Mouse (Mus musculus) midbrain, embryonic 10.5 days (tissue): ENCODE measurements at regions not wholly inside any gene's neighbourhood (a gene's known extent, or its start where the extent isn't known, plus 50 kb on each side); places are given as distances from the start of the nearest gene placed in this dataset.

Experiments used
- DNase-seq: peaks from one replicate; pipeline ENCODE4 v3.0.0-alpha.2; 2017; ENCODE audit warnings: low spot score
- H3K27ac ChIP-seq: fragments of 300-500 bp; sonication (generic); replicated peaks from 2 replicates; pipeline ENCODE4 v1.5.1; 2016; ENCODE audit warnings: mild to moderate bottlenecking
- H3K27me3 ChIP-seq: fragments of 300-500 bp; sonication (generic); 2 replicates; pipeline ENCODE4 v1.6.1; 2016; ENCODE audit warnings: low read depth, mild to moderate bottlenecking; ENCODE audit not compliant: poor library complexity, severe bottlenecking
- H3K36me3 ChIP-seq: fragments of 300-500 bp; sonication (generic); 2 replicates; pipeline ENCODE4 v1.6.1; 2016; ENCODE audit warnings: mild to moderate bottlenecking, moderate library complexity
- H3K4me1 ChIP-seq: fragments of 300-500 bp; sonication (generic); 2 replicates; pipeline ENCODE4 v1.6.1; 2016
- H3K4me3 ChIP-seq: fragments of 300-500 bp; sonication (generic); 2 replicates; pipeline ENCODE4 v1.5.1; 2016; ENCODE audit warnings: mild to moderate bottlenecking, moderate library complexity
- H3K9me3 ChIP-seq: fragments of 300-500 bp; sonication (generic); replicated peaks from 2 replicates; pipeline ENCODE4 v1.6.1; 2016; ENCODE audit warnings: mild to moderate bottlenecking
- WGBS: fragments of 180-500 bp; shearing (Covaris S2); methylation state at CpG from one replicate; pipeline ENCODE4 v1.1.7; 2016; 5-methylcytosine and 5-hydroxymethylcytosine counted together

DNA sequence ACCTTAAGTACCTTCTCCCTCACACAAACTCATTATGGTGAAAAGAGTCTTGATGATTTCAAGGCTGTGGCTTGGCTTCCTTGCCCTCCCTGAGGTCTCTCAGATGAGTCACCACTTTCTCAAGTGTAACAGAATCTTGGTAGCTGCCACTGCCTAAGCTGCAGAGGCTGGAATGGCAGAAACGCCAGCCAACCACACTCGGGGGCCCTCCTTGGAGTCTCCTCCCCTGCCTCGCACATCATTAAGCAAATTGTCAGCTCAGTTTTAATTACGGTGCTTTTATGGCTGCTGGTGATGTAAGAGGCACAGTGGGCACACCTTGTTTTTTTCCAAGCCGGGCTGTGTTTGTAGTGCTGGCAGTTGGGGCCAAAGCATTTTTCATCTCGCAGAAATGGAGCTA is 306.9 kb upstream of the 4930412O13Rik start:
- Histone ChIP-seq H3K4me3 (no peak overlapping the region), H3K27me3 (no peaks in the 10 kb centered on the region), H3K36me3 (no peaks in the 10 kb centered on the region), H3K9me3 (no peaks in the 10 kb centered on the region), H3K4me1 (no peaks in the 10 kb centered on the region), H3K27ac (no peak overlapping the region)
- 76% methylated on average over 6 of the region's 6 CpGs for WGBS
- no peak for DNase-seq

GRCm38 (mm10) chr2:9574651-9575050 is 306.4 kb upstream of the 4930412O13Rik start:
- Histone ChIP-seq H3K4me3 (no peak overlapping the region), H3K27me3 (no peaks in the 10 kb centered on the region), H3K9me3 (no peaks in the 10 kb centered on the region), H3K4me1 (no peaks in the 10 kb centered on the region), H3K36me3 (no peaks in the 10 kb centered on the region), H3K27ac (no peak overlapping the region)
- no peak for DNase-seq
- 93% methylated on average over 5 of the region's 5 CpGs for WGBS

DNA sequence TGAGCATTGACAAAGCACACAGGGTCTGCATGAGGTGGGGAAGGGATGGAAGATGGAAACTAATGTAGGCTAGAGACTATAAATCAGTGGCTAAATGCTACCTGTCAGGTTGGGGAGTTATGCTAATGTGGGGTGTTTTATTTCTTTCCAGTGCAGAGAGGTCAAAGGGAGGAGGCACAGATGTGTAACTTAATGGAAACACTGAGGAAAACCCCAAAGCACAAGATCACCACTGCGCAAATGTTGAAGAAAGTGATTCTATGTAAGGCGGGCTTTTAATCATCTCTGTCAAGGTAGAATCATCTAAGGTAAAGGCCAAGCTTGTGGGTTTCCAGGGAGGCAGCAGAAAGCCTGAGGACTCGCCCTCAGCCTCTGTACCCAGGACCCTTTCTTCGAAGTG is 303.2 kb upstream of the 4930412O13Rik start:
- DNase-seq: no peak
- 88% methylated on average over 4 of the region's 4 CpGs for WGBS
- no peak overlapping the region for H3K4me3 ChIP-seq

DNA sequence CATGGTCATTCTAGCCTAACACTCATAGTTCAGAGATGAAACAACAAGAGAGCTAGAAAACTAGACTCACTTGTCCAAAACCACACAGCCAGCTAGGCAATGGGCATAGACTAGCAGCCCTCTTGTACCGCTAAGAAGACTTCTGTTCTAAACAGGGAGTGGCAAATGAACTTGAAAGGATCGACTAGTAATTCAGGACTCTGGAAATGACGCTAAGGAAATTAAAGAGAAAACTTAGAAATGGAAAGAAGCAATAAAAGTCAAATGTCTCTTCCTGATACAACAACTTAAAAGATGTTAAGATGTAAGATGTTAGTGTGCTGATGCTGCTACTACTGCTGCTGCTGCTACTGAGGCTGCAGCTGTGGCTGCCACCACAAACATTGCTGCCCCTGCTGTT is 293.7 kb upstream of the 4930412O13Rik start:
- WGBS: 93% methylated on average over 3 of the region's 3 CpGs
- Histone ChIP-seq H3K9me3 (no peaks in the 10 kb centered on the region), H3K36me3 (no peaks in the 10 kb centered on the region), H3K4me1 (no peaks in the 10 kb centered on the region), H3K4me3 (no peak overlapping the region), H3K27ac (no peak overlapping the region), H3K27me3 (no peaks in the 10 kb centered on the region)
- no peak for DNase-seq

More for the DNA sequence above, 303.2 kb upstream of the 4930412O13Rik start:
- Histone ChIP-seq H3K27ac (no peak overlapping the region), H3K27me3 (no peaks in the 10 kb centered on the region), H3K4me1 (no peaks in the 10 kb centered on the region), H3K9me3 (no peaks in the 10 kb centered on the region), H3K36me3 (no peaks in the 10 kb centered on the region)

DNA sequence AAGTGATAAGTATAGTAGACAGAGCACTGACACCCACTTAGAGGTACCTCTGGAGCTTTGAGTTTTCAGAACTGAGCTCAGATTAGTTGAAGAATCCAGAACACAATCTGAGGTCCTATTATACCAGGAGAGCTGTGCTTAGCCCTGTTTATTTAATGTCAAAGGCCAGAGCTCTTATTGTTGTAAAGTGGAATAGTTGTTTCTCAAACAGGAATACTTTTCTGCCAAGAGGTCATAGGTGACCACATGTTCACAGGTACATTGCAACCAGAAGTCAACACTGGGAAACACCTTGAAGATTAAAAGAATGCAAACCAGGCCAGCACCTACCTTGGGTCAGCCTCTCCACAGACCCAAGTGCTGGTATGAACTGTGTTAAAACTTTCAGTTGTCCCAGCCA is 291.9 kb upstream of the 4930412O13Rik start:
- Histone ChIP-seq H3K27me3 (no peaks in the 10 kb centered on the region), H3K4me3 (no peak overlapping the region), H3K27ac (no peak overlapping the region), H3K4me1 (peaks cover 3% of the 10 kb centered on the region; the same call in 1 of the 2 replicates), H3K36me3 (no peaks in the 10 kb centered on the region), H3K9me3 (no peaks in the 10 kb centered on the region)
- DNase-seq: no peak

GRCm38 (mm10) chr2:9592531-9592930 is 288.5 kb upstream of the 4930412O13Rik start:
- WGBS: 90% methylated on average over 1 of the region's 1 CpGs
- Histone ChIP-seq H3K36me3 (no peaks in the 10 kb centered on the region), H3K4me3 (no peak overlapping the region), H3K4me1 (peaks cover 3% of the 10 kb centered on the region; the same call in 1 of the 2 replicates), H3K27me3 (no peaks in the 10 kb centered on the region), H3K27ac (no peak overlapping the region), H3K9me3 (no peaks in the 10 kb centered on the region)
- no peak for DNase-seq

DNA sequence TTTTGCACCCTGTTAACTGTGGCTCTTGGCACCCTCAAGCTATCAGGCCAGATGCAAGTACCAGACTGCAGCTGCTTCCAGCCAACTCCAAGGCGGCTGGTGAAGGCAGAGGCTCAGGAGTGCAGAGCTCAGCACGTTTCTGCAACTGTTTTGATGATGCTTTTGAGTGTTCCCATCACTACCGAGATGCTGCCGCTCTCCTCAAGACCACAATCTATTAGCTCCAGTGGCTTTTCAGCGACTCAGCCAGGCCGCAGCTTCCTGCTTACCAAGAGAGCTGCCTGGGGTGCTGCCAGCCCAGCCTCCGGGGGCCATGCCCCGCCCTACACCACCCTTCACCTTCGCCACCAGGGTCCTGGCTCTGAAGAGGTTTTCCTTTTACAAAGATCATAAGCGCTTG is 287.1 kb upstream of the 4930412O13Rik start:
- H3K27me3 ChIP-seq: no peaks in the 10 kb centered on the region
- H3K9me3 ChIP-seq: no peaks in the 10 kb centered on the region
- H3K36me3 ChIP-seq: no peaks in the 10 kb centered on the region
- no peak overlapping the region for H3K27ac ChIP-seq
- H3K4me3 ChIP-seq: no peak overlapping the region
- no peak for DNase-seq
- peaks cover 3% of the 10 kb centered on the region; the same call in 1 of the 2 replicates for H3K4me1 ChIP-seq
- WGBS: 39% methylated on average over 10 of the region's 10 CpGs

- no peak overlapping the region for H3K27ac ChIP-seq
- H3K36me3 ChIP-seq: no peaks in the 10 kb centered on the region
- no peak overlapping the region for H3K4me3 ChIP-seq
- DNase-seq: no peak
- no peaks in the 10 kb centered on the region for H3K9me3 ChIP-seq
- 75% methylated on average over 8 of the region's 8 CpGs for WGBS
- H3K4me1 ChIP-seq: peaks cover 3% of the 10 kb centered on the region; the same call in 1 of the 2 replicates
- H3K27me3 ChIP-seq: no peaks in the 10 kb centered on the region
Measured at GRCm38 (mm10) chr2:9595236-9595850, 285.7 kb upstream of the 4930412O13Rik start.

DNA sequence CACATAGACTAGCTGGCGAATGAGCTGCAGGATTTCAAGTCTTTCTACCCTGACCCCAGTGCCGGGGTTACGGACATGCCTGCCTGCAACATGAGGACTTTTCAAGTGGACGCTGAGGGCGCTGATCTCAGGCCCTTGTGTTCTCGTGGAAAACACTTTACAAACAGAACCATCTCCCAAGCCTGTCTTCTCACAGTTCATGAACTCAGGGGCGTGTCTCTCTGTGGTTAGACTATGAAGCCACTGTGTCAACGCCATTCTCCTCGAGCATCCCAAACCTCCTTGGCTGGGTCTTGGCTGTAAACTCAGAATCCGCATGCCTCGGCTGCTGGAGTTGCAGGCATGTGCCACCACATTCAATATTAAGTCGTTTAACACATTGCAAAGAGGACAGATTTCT is 284.9 kb upstream of the 4930412O13Rik start:
- Histone ChIP-seq H3K9me3 (no peaks in the 10 kb centered on the region), H3K27me3 (no peaks in the 10 kb centered on the region), H3K4me3 (no peak overlapping the region), H3K36me3 (no peaks in the 10 kb centered on the region), H3K4me1 (peaks cover 3% of the 10 kb centered on the region; the same call in 1 of the 2 replicates), H3K27ac (no peak overlapping the region)
- 81% methylated on average over 12 of the region's 12 CpGs for WGBS
- DNase-seq: no peak

DNA sequence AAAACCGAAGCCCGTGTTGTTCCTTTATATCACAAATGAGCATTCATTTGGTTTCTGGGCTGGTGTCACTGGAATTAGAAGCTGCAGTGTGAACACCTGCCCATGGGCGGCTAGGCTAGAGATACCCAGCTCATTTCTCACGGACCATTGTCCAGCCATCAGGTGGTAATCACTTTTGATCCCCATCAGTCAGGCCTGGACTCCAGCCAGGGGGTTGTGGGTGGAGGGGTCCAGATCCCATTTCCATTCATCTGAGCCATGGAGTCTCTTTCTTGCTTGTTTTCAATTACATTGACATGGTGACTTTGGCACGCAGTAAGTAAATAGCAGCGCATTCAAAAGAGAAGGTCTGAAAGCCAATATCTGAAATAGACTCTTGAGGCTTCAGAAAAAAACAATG is 276.1 kb upstream of the 4930412O13Rik start:
- Histone ChIP-seq H3K27ac (no peak overlapping the region), H3K4me3 (no peak overlapping the region), H3K4me1 (peaks cover 14% of the 10 kb centered on the region), H3K27me3 (no peaks in the 10 kb centered on the region), H3K36me3 (no peaks in the 10 kb centered on the region), H3K9me3 (no peaks in the 10 kb centered on the region)
- 85% methylated on average over 6 of the region's 6 CpGs for WGBS
- DNase-seq: no peak

GRCm38 (mm10) chr2:9607547-9607946 is 273.5 kb upstream of the 4930412O13Rik start:
- Histone ChIP-seq H3K36me3 (no peaks in the 10 kb centered on the region), H3K9me3 (no peaks in the 10 kb centered on the region), H3K4me1 (peaks cover 14% of the 10 kb centered on the region), H3K27ac (no peak overlapping the region), H3K27me3 (no peaks in the 10 kb centered on the region), H3K4me3 (no peak overlapping the region)
- 86% methylated on average over 2 of the region's 2 CpGs for WGBS
- no peak for DNase-seq

DNA sequence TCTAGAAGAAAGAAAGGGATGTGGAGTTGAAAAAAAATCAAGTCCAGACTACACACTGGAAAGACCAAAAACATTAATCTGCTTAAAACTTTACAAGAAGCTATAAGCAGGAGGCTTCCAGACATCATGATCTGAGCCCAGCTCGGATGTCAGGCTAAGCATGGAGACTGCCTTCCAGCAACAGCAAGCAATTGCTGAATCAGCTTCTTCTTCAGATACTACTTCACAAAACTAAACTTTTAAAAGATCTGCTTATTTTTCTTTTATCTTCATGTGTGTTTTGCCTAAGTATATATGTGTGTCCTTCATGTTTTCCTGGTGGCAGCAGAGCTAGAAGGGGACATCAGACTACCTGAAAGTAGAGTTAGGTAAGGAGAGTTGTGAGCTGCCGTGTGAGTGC is 266.6 kb upstream of the 4930412O13Rik start:
- WGBS: 84% methylated on average over 2 of the region's 2 CpGs
- Histone ChIP-seq H3K36me3 (no peaks in the 10 kb centered on the region), H3K4me3 (no peak overlapping the region), H3K9me3 (no peaks in the 10 kb centered on the region), H3K27me3 (no peaks in the 10 kb centered on the region), H3K27ac (no peak overlapping the region), H3K4me1 (no peaks in the 10 kb centered on the region)
- no peak for DNase-seq

GRCm38 (mm10) chr2:9616292-9616691 is 264.8 kb upstream of the 4930412O13Rik start:
- no peak for DNase-seq
- WGBS: 81% methylated on average over 5 of the region's 5 CpGs
- H3K4me3 ChIP-seq: no peak overlapping the region

More at GRCm38 (mm10) chr2:9616292-9616691, 264.8 kb upstream of the 4930412O13Rik start:
- Histone ChIP-seq H3K4me1 (no peaks in the 10 kb centered on the region), H3K36me3 (no peaks in the 10 kb centered on the region), H3K9me3 (no peaks in the 10 kb centered on the region), H3K27me3 (no peaks in the 10 kb centered on the region), H3K27ac (no peak overlapping the region)
